12 mouse cellular contexts compared by ENCODE assay signal in genomic region chr3:67983329-67983728, GRCm38 (mm10).
DNase-seq lines count a peak whose midpoint lies in the region; ATAC-seq and TF ChIP-seq lines count a peak whose summit lies in the region.
"Had no signal": no experiment of that assay in that cellular context is flagged by ENCODE, and none has a peak within 500 bp of the region (broad histone marks: within the 10 kb centered on the region; RNA-seq: fewer than 3 reads in every experiment).

No protein-coding gene starts in this region.

- TF ChIP-seq CTCF in forebrain, postnatal 0 days (IDR thresholded peaks at IDR 0.05; ENCODE audit: low read depth): no peak

- H3K4me1 ChIP-seq in forebrain, postnatal 0 days (ENCODE audit: insufficient read depth): no peaks in the 10 kb centered on the region
- H3K4me1 ChIP-seq: kidney, embryonic 15.5 days had no signal

- H3K9me3 ChIP-seq in forebrain, postnatal 0 days (ENCODE audit: low read length): no peaks in the 10 kb centered on the region
- H3K9me3 ChIP-seq: kidney, embryonic 15.5 days had no signal

- ATAC-seq in frontal cortex, adult (ENCODE audit: low TSS enrichment): peak; percentile 55
- ATAC-seq in forebrain, postnatal 0 days: peak; percentile 86
- ATAC-seq: lung, postnatal 0 days had no signal

- no peak overlapping the region for H3K4me2 ChIP-seq in forebrain, postnatal 0 days (ENCODE audit: low read depth)
- H3K4me2 ChIP-seq: kidney, embryonic 15.5 days had no signal

- H3K9ac ChIP-seq in forebrain, postnatal 0 days: no peak overlapping the region
- H3K9ac ChIP-seq: kidney, embryonic 15.5 days had no signal

- no peak for DNase-seq in frontal cortex, postnatal 25 days (ENCODE audit: low spot score in 2 of 2)
- peak; percentile 25 to 46 for DNase-seq in layer of hippocampus, postnatal 10 days (ENCODE audit: low spot score in 2 of 2)
- DNase-seq in layer of hippocampus, adult 8-10 months (ENCODE audit: low spot score in 2 of 2): no peak
- DNase-seq in embryo, embryonic 10 days (ENCODE audit: low spot score): peak; percentile 46
- peak; percentile 55 for DNase-seq in forebrain, postnatal 0 days
- DNase-seq in urinary bladder, postnatal 4 days (ENCODE audit: low spot score in 2 of 2): no peak
- DNase-seq in gastrocnemius, postnatal 25 days: no peak
- DNase-seq: cerebellum, adult 2 months had no signal

- WGBS in forebrain, postnatal 0 days: 28% methylated on average over 12 of the region's 12 CpGs

- H3K36me3 ChIP-seq in forebrain, postnatal 0 days (ENCODE audit: insufficient read depth): no peaks in the 10 kb centered on the region
- H3K36me3 ChIP-seq: kidney, embryonic 15.5 days had no signal

- no peak overlapping the region for H3K4me3 ChIP-seq in forebrain, postnatal 0 days (ENCODE audit: low read depth, low read length)
- H3K4me3 ChIP-seq: kidney, embryonic 15.5 days; myocyte had no signal

- H3K27ac ChIP-seq in forebrain, postnatal 0 days (ENCODE audit: low read depth, low read length): no peak overlapping the region
- H3K27ac ChIP-seq: kidney, embryonic 15.5 days had no signal

- no peaks in the 10 kb centered on the region for H3K27me3 ChIP-seq in forebrain, postnatal 0 days (ENCODE audit: insufficient read depth, low read length)
- H3K27me3 ChIP-seq: kidney, embryonic 15.5 days had no signal

Comparison
In these comparisons a context has a peak if more than half of its experiments do, and no peak if none do; other contexts are left out.
1. DNase-seq: peak in layer of hippocampus, postnatal 10 days (2 of 2), embryo, embryonic 10 days (single experiment) and forebrain, postnatal 0 days (single experiment); none in frontal cortex, postnatal 25 days (0 of 2), layer of hippocampus, adult 8-10 months (0 of 2), urinary bladder, postnatal 4 days (0 of 2) and gastrocnemius, postnatal 25 days (single experiment).